Mouse (Mus musculus): ENCODE data around the gene Npcd.

DNA sequence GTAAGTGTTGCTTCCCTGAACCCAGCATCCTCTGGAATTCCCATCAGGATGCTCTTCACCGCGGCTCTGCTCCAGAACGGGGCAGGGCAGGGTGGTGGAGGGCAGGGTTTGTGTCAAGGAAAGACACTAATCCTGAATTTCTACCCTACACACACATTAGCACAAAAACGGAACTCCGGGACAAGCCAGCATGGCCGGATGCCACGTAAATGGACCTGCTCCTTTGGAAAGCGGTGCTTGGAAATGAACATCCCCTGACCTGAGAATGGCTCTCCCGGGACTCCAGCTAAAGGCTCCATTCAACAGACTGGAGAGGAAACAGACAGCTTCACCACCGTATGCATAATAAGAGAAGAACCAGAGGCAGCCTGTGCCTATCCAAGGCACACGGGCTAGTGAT is 33.3 kb downstream of the Npcd start:
- no peak for TF ChIP-seq CTCF (IDR thresholded peaks at IDR 0.05; ENCODE audit: borderline replicate concordance, insufficient read depth, low read length)
- TF ChIP-seq POLR2A (IDR thresholded peaks at IDR 0.05; ENCODE audit: low read depth, low read length), result no peak

Data from embryonic fibroblast, embryonic 13.5 days (primary cell).